Mouse (Mus musculus) heart, postnatal 0 days (tissue): ENCODE measurements around the gene Rab33b. TPM values are rescaled to one million over a fixed set of nuclear protein-coding genes. Genes with fewer than 3 reads are reported as not detected.

ENCODE experiments used
- ATAC-seq: fragments of 200-750 bp; cut with Nextera tagmentation; 2 replicates; pipeline ENCODE4 v1.8.0; 2017; ENCODE audit warnings: low read depth, moderate number of reproducible peaks, moderate library complexity; ENCODE audit not compliant: insufficient read depth
- DNase-seq: peaks from one replicate; pipeline ENCODE4 v3.0.0-alpha.2; 2016; ENCODE audit warnings: low spot score
- H3K27ac ChIP-seq: fragments of 300-500 bp; sonication (generic); 2 replicates; pipeline ENCODE4 v1.5.1; 2014; ENCODE audit warnings: low read depth, mild to moderate bottlenecking
- H3K27me3 ChIP-seq: fragments of 300-500 bp; sonication (generic); 2 replicates; pipeline ENCODE4 v1.6.1; 2014; ENCODE audit warnings: low read length, mixed read lengths; ENCODE audit not compliant: control insufficient read depth, insufficient read depth
- H3K36me3 ChIP-seq: fragments of 300-500 bp; sonication (generic); replicated peaks from 2 replicates; pipeline ENCODE4 v1.6.1; 2014; ENCODE audit warnings: low read length, mixed read lengths; ENCODE audit not compliant: control insufficient read depth, insufficient read depth
- H3K4me1 ChIP-seq: fragments of 300-500 bp; sonication (generic); 2 replicates; pipeline ENCODE4 v1.6.1; 2014; ENCODE audit warnings: antibody characterized with exemption; ENCODE audit not compliant: control insufficient read depth, insufficient read depth
- H3K4me2 ChIP-seq: fragments of 300-500 bp; sonication (generic); 2 replicates; pipeline ENCODE4 v1.6.1; 2014; ENCODE audit warnings: low read depth, mild to moderate bottlenecking, low read length, moderate library complexity
- H3K4me3 ChIP-seq: fragments of 300-500 bp; sonication (generic); 2 replicates; pipeline ENCODE4 v1.5.1; 2014; ENCODE audit warnings: low read depth, low read length
- H3K9ac ChIP-seq: fragments of 300-500 bp; sonication (generic); replicated peaks from 2 replicates; pipeline ENCODE4 v1.6.1; 2014; ENCODE audit warnings: low read depth, low read length, mixed read lengths
- H3K9me3 ChIP-seq: fragments of 300-500 bp; sonication (generic); replicated peaks from 2 replicates; pipeline ENCODE4 v1.6.1; 2016; ENCODE audit warnings: low read length; ENCODE audit not compliant: control insufficient read depth
- CTCF ChIP-seq: IDR thresholded peaks from 2 replicates; pipeline ENCODE4 v1.5.1; 2016; ENCODE audit warnings: antibody characterized with exemption, control low read depth, low read depth
- EP300 ChIP-seq: IDR thresholded peaks from 2 replicates; pipeline ENCODE4 v1.6.1; 2016; ENCODE audit warnings: antibody characterized with exemption, low read depth
- WGBS: fragments of 180-500 bp; shearing (Covaris S2); extraction: QIAGEN DNeasy Blood & Tissue Kit; methylation state at CpG from one replicate; pipeline ENCODE4 v1.1.7; 2014; 5-methylcytosine and 5-hydroxymethylcytosine counted together
- polyA plus RNA-seq: library from polyadenylated mRNA; unstranded; fragments of >200 nt; fragmentation: Nextera tagmentation; extraction: Ambion mirVana; gene quantifications from 2 replicates; pipeline ENCODE4 v1.2.1, GENCODE M21; 2015
- total RNA-seq: library from RNA; depleted of rRNA; stranded (reverse); fragments of >200 nt; gene quantifications from 2 replicates; pipeline ENCODE4 v1.2.3, GENCODE M21; 2014; ENCODE audit warnings: low replicate concordance

Gene Rab33b
- total and polyA plus RNA-seq, 2 experiments from 2014 or later = 9.0 to 12.7 TPM

DNA sequence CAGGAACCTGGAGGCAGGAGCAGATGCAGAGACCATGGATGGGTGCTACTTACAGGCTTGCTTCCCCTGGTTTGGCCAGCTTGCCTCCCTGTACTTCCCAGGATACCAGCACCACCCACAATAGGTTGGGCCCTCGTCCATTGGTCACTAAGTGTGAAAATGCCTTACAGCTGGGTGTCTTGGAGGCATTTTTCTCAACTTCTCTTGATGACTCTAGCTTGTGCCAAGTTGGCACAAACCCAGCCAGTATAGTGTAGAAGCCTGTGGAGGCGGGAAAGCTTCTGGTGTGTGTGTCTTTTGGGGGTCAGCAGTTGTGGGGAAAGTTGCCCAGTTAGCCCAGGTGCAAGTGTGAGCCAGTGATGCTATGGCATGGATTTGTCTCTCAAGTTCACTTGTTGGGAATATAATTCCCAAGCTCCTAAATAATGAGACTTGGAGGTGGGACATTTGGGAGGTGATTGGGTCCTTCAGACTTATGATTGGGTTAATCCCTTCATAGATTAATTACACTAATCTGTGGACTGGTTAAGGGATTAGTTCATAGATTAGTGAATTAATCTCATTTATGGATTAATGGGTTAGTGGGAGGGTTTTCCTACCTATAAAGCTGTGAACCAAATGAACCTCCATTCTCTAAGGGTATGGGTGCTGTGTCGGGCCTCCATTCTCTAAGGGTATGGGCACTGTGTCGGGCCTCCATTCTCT lies 2.9 kb downstream of the Rab33b start:
- Histone ChIP-seq H3K4me2 (no peak overlapping the region), H3K27ac (no peak overlapping the region), H3K4me3 (no peak overlapping the region), H3K27me3 (no peaks in the 10 kb centered on the region), H3K9ac (no peak overlapping the region), H3K9me3 (no peaks in the 10 kb centered on the region), H3K4me1 (peaks cover 13% of the 10 kb centered on the region), H3K36me3 (no peaks in the 10 kb centered on the region)
- WGBS = 87% methylated on average over 4 of the region's 4 CpGs
- TF ChIP-seq EP300 (no peak), CTCF (no peak)
- no peak for DNase-seq
- no peak for ATAC-seq

GRCm38 (mm10) chr3:51490088-51490753 lies 6.5 kb downstream of the Rab33b start:
- ATAC-seq = no peak
- Histone ChIP-seq H3K9me3 (no peaks in the 10 kb centered on the region), H3K4me1 (peaks cover 5% of the 10 kb centered on the region), H3K27ac (no peak overlapping the region), H3K4me3 (no peak overlapping the region), H3K4me2 (no peak overlapping the region), H3K9ac (no peak overlapping the region), H3K36me3 (peaks cover 12% of the 10 kb centered on the region), H3K27me3 (no peaks in the 10 kb centered on the region)
- no peak for DNase-seq
- WGBS = 87% methylated on average over 7 of the region's 7 CpGs
- TF ChIP-seq EP300 = no peak
- TF ChIP-seq CTCF = no peak

GRCm38 (mm10) chr3:51493272-51493838 lies 9.6 kb downstream of the Rab33b start:
- DNase-seq (peak; percentile 16), ATAC-seq (peak; percentile 85)
- Histone ChIP-seq H3K27ac (peak overlapping the region; percentile 40), H3K4me2 (no peak overlapping the region), H3K4me1 (no peaks in the 10 kb centered on the region; the same call in 1 of the 2 replicates), H3K9ac (no peak overlapping the region), H3K4me3 (no peak overlapping the region), H3K36me3 (peaks cover 12% of the 10 kb centered on the region), H3K9me3 (no peaks in the 10 kb centered on the region), H3K27me3 (no peaks in the 10 kb centered on the region)
- 48% methylated on average over 13 of the region's 13 CpGs for WGBS
- TF ChIP-seq EP300 (no peak), CTCF (no peak)

DNA sequence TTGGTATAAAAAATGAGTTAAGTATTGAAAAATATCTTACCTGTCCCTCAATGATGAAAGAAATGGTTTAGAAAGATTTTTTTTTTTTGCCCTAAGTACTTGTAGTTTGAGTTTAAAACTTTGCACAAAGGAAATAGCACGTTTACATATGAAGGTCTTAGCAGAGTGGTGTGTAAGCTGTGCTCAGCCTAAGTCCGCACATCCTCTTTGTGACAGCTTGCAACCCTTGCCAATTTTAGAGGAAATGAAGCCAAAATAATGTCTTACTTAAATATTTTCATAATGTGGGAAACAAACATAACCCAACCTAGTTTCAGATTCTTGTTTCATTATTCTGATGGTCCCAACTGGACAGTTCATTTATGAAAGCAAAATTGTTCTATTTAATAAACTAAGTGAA lies 10.7 kb downstream of the Rab33b start:
- Histone ChIP-seq H3K9ac (no peak overlapping the region), H3K4me2 (no peak overlapping the region), H3K36me3 (peaks cover 12% of the 10 kb centered on the region), H3K4me3 (no peak overlapping the region), H3K4me1 (no peaks in the 10 kb centered on the region; the same call in 1 of the 2 replicates), H3K27me3 (no peaks in the 10 kb centered on the region), H3K27ac (no peak overlapping the region), H3K9me3 (no peaks in the 10 kb centered on the region)
- no peak for DNase-seq
- WGBS = 77% methylated on average over 2 of the region's 2 CpGs
- TF ChIP-seq EP300 = no peak
- TF ChIP-seq CTCF = no peak
- no peak for ATAC-seq

- H3K27ac ChIP-seq = no peak overlapping the region
- ATAC-seq (no peak), DNase-seq (no peak)
- no peaks in the 10 kb centered on the region for H3K9me3 ChIP-seq
- no peak overlapping the region for H3K4me3 ChIP-seq
- no peak overlapping the region for H3K4me2 ChIP-seq
- 90% methylated on average over 9 of the region's 9 CpGs for WGBS
- H3K27me3 ChIP-seq = no peaks in the 10 kb centered on the region
- no peaks in the 10 kb centered on the region; the same call in 1 of the 2 replicates for H3K4me1 ChIP-seq
- peaks cover 12% of the 10 kb centered on the region for H3K36me3 ChIP-seq
- H3K9ac ChIP-seq = no peak overlapping the region
- TF ChIP-seq CTCF = no peak
- TF ChIP-seq EP300 = no peak
Observed at GRCm38 (mm10) chr3:51495646-51496045, 11.9 kb downstream of the Rab33b start.
